ENCODE assay signal across 9 mouse cellular contexts in genomic region chr10:79807826-79808225, GRCm38 (mm10). TPM values are rescaled to one million over a fixed set of nuclear protein-coding genes. Genes with fewer than 3 reads are reported as not detected.
DNase-seq lines count a peak whose midpoint lies in the region; ATAC-seq and TF ChIP-seq lines count a peak whose summit lies in the region.
"Had no signal": no experiment of that assay in that cellular context is flagged by ENCODE, and none has a peak within 500 bp of the region (broad histone marks: within the 10 kb centered on the region; RNA-seq: fewer than 3 reads in every experiment).

No protein-coding gene starts in this region.

- H3K27ac ChIP-seq in liver, postnatal 0 days (ENCODE audit: low read depth) = no peak overlapping the region
- no peak overlapping the region for H3K27ac ChIP-seq in liver, embryonic 12.5 days
- peak overlapping the region; percentile 28; the same call in 1 of the 2 replicates for H3K27ac ChIP-seq in intestine, postnatal 0 days (ENCODE audit: low read depth, low read length)
- H3K27ac ChIP-seq in neural tube, embryonic 12.5 days = peak overlapping the region; percentile 68; the same call in 1 of the 2 replicates

- H3K9me3 ChIP-seq in liver, postnatal 0 days (ENCODE audit: low read length) = no peaks in the 10 kb centered on the region
- no peaks in the 10 kb centered on the region for H3K9me3 ChIP-seq in liver, embryonic 12.5 days (replicated peaks)
- no peaks in the 10 kb centered on the region for H3K9me3 ChIP-seq in intestine, postnatal 0 days (ENCODE audit: control insufficient read depth)
- H3K9me3 ChIP-seq in neural tube, embryonic 12.5 days = no peaks in the 10 kb centered on the region

- no peaks in the 10 kb centered on the region for H3K36me3 ChIP-seq in liver, postnatal 0 days (replicated peaks; ENCODE audit: insufficient read depth, low read length)
- no peaks in the 10 kb centered on the region for H3K36me3 ChIP-seq in liver, embryonic 12.5 days
- H3K36me3 ChIP-seq in intestine, postnatal 0 days (ENCODE audit: control insufficient read depth, insufficient read depth) = no peaks in the 10 kb centered on the region
- peaks cover 55% of the 10 kb centered on the region for H3K36me3 ChIP-seq in neural tube, embryonic 12.5 days

- 0 out of 2 replicates have a peak, but pooled peaks have one; percentile 7 for ATAC-seq in liver, postnatal 0 days
- ATAC-seq in liver, embryonic 12.5 days = no peak
- no peak for ATAC-seq in intestine, postnatal 0 days
- ATAC-seq in neural tube, embryonic 12.5 days (ENCODE audit: low FRiP score, low read depth) = no peak

- no peak for DNase-seq in liver, postnatal 0 days
- peak; percentile 99 for DNase-seq in heart, adult 11 months
- no peak for DNase-seq in spleen, postnatal 4 days (ENCODE audit: low spot score in 2 of 2)
- no peak for DNase-seq in spleen, adult 18-20 months
- DNase-seq in gastrocnemius, postnatal 10 days = no peak

- whole genome bisulfite sequencing in liver, postnatal 0 days (ENCODE audit: insufficient replicate concordance) = 56% methylated on average over 11 of the region's 11 CpGs
- 62% methylated on average over 11 of the region's 11 CpGs for WGBS in liver, embryonic 12.5 days (ENCODE audit: insufficient replicate concordance)
- WGBS in intestine, postnatal 0 days = 68% methylated on average over 11 of the region's 11 CpGs
- WGBS in neural tube, embryonic 12.5 days = 40% methylated on average over 11 of the region's 11 CpGs

- TF ChIP-seq CTCF in liver, postnatal 0 days (IDR thresholded peaks at IDR 0.05; ENCODE audit: low read depth) = no peak
- TF ChIP-seq CTCF in intestine, postnatal 0 days (IDR thresholded peaks at IDR 0.05; ENCODE audit: low read depth) = no peak

- no peak overlapping the region for H3K4me3 ChIP-seq in liver, postnatal 0 days (ENCODE audit: low read depth, low read length)
- H3K4me3 ChIP-seq in liver, embryonic 12.5 days = no peak overlapping the region
- no peak overlapping the region for H3K4me3 ChIP-seq in intestine, postnatal 0 days (ENCODE audit: low read depth, low read length)
- H3K4me3 ChIP-seq in neural tube, embryonic 12.5 days = no peak overlapping the region

- TF ChIP-seq EP300 in liver, postnatal 0 days (IDR thresholded peaks at IDR 0.05; ENCODE audit: low read depth) = no peak

- H3K4me1 ChIP-seq in liver, postnatal 0 days (ENCODE audit: insufficient read depth) = peaks cover 16% of the 10 kb centered on the region
- peaks cover 55% of the 10 kb centered on the region for H3K4me1 ChIP-seq in liver, embryonic 12.5 days
- H3K4me1 ChIP-seq in intestine, postnatal 0 days (replicated peaks; ENCODE audit: control insufficient read depth, insufficient read depth, low read length) = no peaks in the 10 kb centered on the region
- H3K4me1 ChIP-seq in neural tube, embryonic 12.5 days = peaks cover 53% of the 10 kb centered on the region

- H3K4me2 ChIP-seq in liver, postnatal 0 days (ENCODE audit: low read depth, low read length) = no peak overlapping the region
- no peak overlapping the region for H3K4me2 ChIP-seq in liver, embryonic 12.5 days
- H3K4me2 ChIP-seq in intestine, postnatal 0 days (replicated peaks; ENCODE audit: low read depth) = no peak overlapping the region
- peak overlapping the region; percentile 9; the same call in 1 of the 2 replicates for H3K4me2 ChIP-seq in neural tube, embryonic 12.5 days (replicated peaks)

- no peaks in the 10 kb centered on the region for H3K27me3 ChIP-seq in liver, postnatal 0 days (ENCODE audit: insufficient read depth, low read length)
- H3K27me3 ChIP-seq in liver, embryonic 12.5 days (replicated peaks) = peaks cover 5% of the 10 kb centered on the region; the same call in 1 of the 2 replicates
- H3K27me3 ChIP-seq in intestine, postnatal 0 days (replicated peaks; ENCODE audit: control insufficient read depth, insufficient read depth, low read length) = no peaks in the 10 kb centered on the region
- H3K27me3 ChIP-seq in neural tube, embryonic 12.5 days (replicated peaks) = no peaks in the 10 kb centered on the region

- H3K9ac ChIP-seq in liver, postnatal 0 days (replicated peaks) = no peak overlapping the region
- no peak overlapping the region for H3K9ac ChIP-seq in liver, embryonic 12.5 days
- H3K9ac ChIP-seq in intestine, postnatal 0 days (ENCODE audit: low read depth, low read length) = no peak overlapping the region
- H3K9ac ChIP-seq in neural tube, embryonic 12.5 days = no peak overlapping the region

RNA-seq across cellular contexts. Expression of gene Misp, which starts 13.0 kb away (rescaled TPM):
- polyA plus RNA-seq in liver, postnatal 0 days (2015; fragmentation: Nextera tagmentation; extraction: Ambion mirVana) = 1.00 and 1.3 TPM in 2 replicates
- polyA plus RNA-seq in liver, embryonic 12.5 days (2016; fragmentation: Nextera tagmentation; extraction: Ambion mirVana) = 0.49 and 0.54 TPM in 2 replicates
- 254 and 255 TPM in 2 replicates for polyA plus RNA-seq in intestine, postnatal 0 days (2015; fragmentation: Nextera tagmentation; extraction: Ambion mirVana)
- 1.6 and 2.3 TPM in 2 replicates for polyA plus RNA-seq in neural tube, embryonic 12.5 days (2016; fragmentation: Nextera tagmentation; extraction: Ambion mirVana)
- total RNA-seq in gastrocnemius, postnatal 10 days (2021) = under 1 TPM in 1 of 2 experiments, not detected in 1; 0.54 TPM
- total RNA-seq: MEL had no signal

RNA-seq across cellular contexts. Expression of gene Palm, which starts 14.5 kb away (rescaled TPM):
- polyA plus RNA-seq in liver, postnatal 0 days (2015; fragmentation: Nextera tagmentation; extraction: Ambion mirVana) = 7.9 and 9.2 TPM in 2 replicates
- 12.4 and 13.2 TPM in 2 replicates for polyA plus RNA-seq in liver, embryonic 12.5 days (2016; fragmentation: Nextera tagmentation; extraction: Ambion mirVana)
- polyA plus RNA-seq in intestine, postnatal 0 days (2015; fragmentation: Nextera tagmentation; extraction: Ambion mirVana) = 19.9 and 21.1 TPM in 2 replicates
- polyA plus RNA-seq in neural tube, embryonic 12.5 days (2016; fragmentation: Nextera tagmentation; extraction: Ambion mirVana) = 196 and 205 TPM in 2 replicates
- 10 to 100 TPM; 26.6 to 36.8 TPM for total RNA-seq in gastrocnemius, postnatal 10 days (2021)

RNA-seq across cellular contexts. Expression of gene Prss57, which starts 17.1 kb away (rescaled TPM):
- 5.0 and 7.2 TPM in 2 replicates for polyA plus RNA-seq in liver, postnatal 0 days (2015; fragmentation: Nextera tagmentation; extraction: Ambion mirVana)
- 1.4 and 2.2 TPM in 2 replicates for polyA plus RNA-seq in liver, embryonic 12.5 days (2016; fragmentation: Nextera tagmentation; extraction: Ambion mirVana)
- 0.07 TPM in 1 of 2 replicates, not detected in the other for polyA plus RNA-seq in intestine, postnatal 0 days (2015; fragmentation: Nextera tagmentation; extraction: Ambion mirVana)
- 0.16 and 0.42 TPM in 2 replicates for polyA plus RNA-seq in neural tube, embryonic 12.5 days (2016; fragmentation: Nextera tagmentation; extraction: Ambion mirVana)
- total RNA-seq in gastrocnemius, postnatal 10 days (2021) = under 1 TPM in 1 of 2 experiments, not detected in 1; 0.11 TPM

RNA-seq across cellular contexts. Expression of gene Fstl3, which starts 30.8 kb away (rescaled TPM):
- 0.36 and 0.63 TPM in 2 replicates for polyA plus RNA-seq in liver, postnatal 0 days (2015; fragmentation: Nextera tagmentation; extraction: Ambion mirVana)
- polyA plus RNA-seq in liver, embryonic 12.5 days (2016; fragmentation: Nextera tagmentation; extraction: Ambion mirVana) = 0.80 and 0.98 TPM in 2 replicates
- polyA plus RNA-seq in intestine, postnatal 0 days (2015; fragmentation: Nextera tagmentation; extraction: Ambion mirVana) = 7.3 and 8.9 TPM in 2 replicates
- polyA plus RNA-seq in neural tube, embryonic 12.5 days (2016; fragmentation: Nextera tagmentation; extraction: Ambion mirVana) = 1.5 and 2.0 TPM in 2 replicates
- total RNA-seq in gastrocnemius, postnatal 10 days (2021) = 1 to 10 TPM; 1.1 to 1.6 TPM

RNA-seq across cellular contexts. Expression of gene Rnf126, which starts 41.1 kb away (rescaled TPM):
- polyA plus RNA-seq in liver, postnatal 0 days (2015; fragmentation: Nextera tagmentation; extraction: Ambion mirVana) = 28.2 and 34.1 TPM in 2 replicates
- 79.6 and 80.4 TPM in 2 replicates for polyA plus RNA-seq in liver, embryonic 12.5 days (2016; fragmentation: Nextera tagmentation; extraction: Ambion mirVana)
- 41.2 and 43.5 TPM in 2 replicates for polyA plus RNA-seq in intestine, postnatal 0 days (2015; fragmentation: Nextera tagmentation; extraction: Ambion mirVana)
- 115 and 118 TPM in 2 replicates for polyA plus RNA-seq in neural tube, embryonic 12.5 days (2016; fragmentation: Nextera tagmentation; extraction: Ambion mirVana)
- 10 to 100 TPM; 35.2 to 36.1 TPM for total RNA-seq in gastrocnemius, postnatal 10 days (2021)

Comparison
In these comparisons a context has a peak if more than half of its experiments do, and no peak if none do; other contexts are left out.
1. H3K27ac ChIP-seq: peak in intestine, postnatal 0 days (single experiment) and neural tube, embryonic 12.5 days (single experiment); none in liver, postnatal 0 days (single experiment) and liver, embryonic 12.5 days (single experiment).
2. RNA of gene Misp, which starts 13.0 kb away (polyA plus RNA-seq): 254 to 255 TPM in intestine, postnatal 0 days; 1.6 to 2.3 TPM in neural tube, embryonic 12.5 days, 1.00 to 1.3 TPM in liver, postnatal 0 days and 0.49 to 0.54 TPM in liver, embryonic 12.5 days; every median in the first group is over 10 times any median in the second.